Mouse (Mus musculus) bone marrow, adult 2 months (tissue): Measurements from ENCODE around the gene Fyb. TPM values are rescaled to one million over a fixed set of nuclear protein-coding genes. Genes with fewer than 3 reads are reported as not detected.

Source experiments
- H3K27ac ChIP-seq: fragments of 200-500 bp; 2 replicates; pipeline ENCODE4 v1.5.1; 2012; ENCODE audit warnings: low read depth, mild to moderate bottlenecking, control low read depth, inconsistent platforms, low read length; ENCODE audit not compliant: control insufficient read depth, poor library complexity, insufficient read depth
- H3K4me1 ChIP-seq: fragments of 200-500 bp; 2 replicates; pipeline ENCODE4 v1.6.1; 2011; ENCODE audit warnings: low read length; ENCODE audit not compliant: control insufficient read depth, insufficient read depth
- H3K4me3 ChIP-seq: fragments of 200-500 bp; replicated peaks from 2 replicates; pipeline ENCODE3; 2011; ENCODE audit warnings: mild to moderate bottlenecking, low read depth, low read length, control low read depth; ENCODE audit not compliant: control insufficient read depth
- CTCF ChIP-seq: fragments of 200-500 bp; IDR thresholded peaks from 2 replicates; pipeline ENCODE4 v1.5.1; 2011; ENCODE audit warnings: low read length, control low read depth; ENCODE audit not compliant: control insufficient read depth, insufficient read depth
- POLR2A ChIP-seq: fragments of 200-500 bp; IDR thresholded peaks from 2 replicates; pipeline ENCODE4 v1.6.1; 2011; ENCODE audit warnings: low read depth, mild to moderate bottlenecking, control low read depth, low read length, borderline replicate concordance; ENCODE audit not compliant: control insufficient read depth
- WGBS: fragments of 180-500 bp; shearing (Covaris S2); methylation state at CpG from one replicate; pipeline ENCODE4 v1.1.7; 2018; 5-methylcytosine and 5-hydroxymethylcytosine counted together
- polyA plus RNA-seq: library from polyadenylated mRNA; stranded (reverse); fragments of >200 nt; gene quantifications from 2 replicates; pipeline ENCODE4 v1.2.4, GENCODE M21; 2011; ENCODE audit warnings: low replicate concordance; ENCODE audit not compliant: missing spikeins, insufficient read depth, insufficient read length

Gene Fyb
- polyA plus RNA-seq = 54.6 and 126 TPM in 2 replicates

- 3% methylated on average over 8 of the region's 8 CpGs for WGBS
- Histone ChIP-seq H3K27ac (peak within 1 kb of the TSS; percentile 54), H3K4me3 (peak within 1 kb of the TSS; percentile 60), H3K4me1 (peaks cover 2% of the 10 kb centered on the region)
- TF ChIP-seq POLR2A = no peak
- TF ChIP-seq CTCF = no peak
Measured at GRCm38 (mm10) chr15:6522653-6523167, at the start of gene Fyb. Fyb (plus strand) TSS chr15:6522853.

- WGBS = 65% methylated on average over 3 of the region's 3 CpGs
- Histone ChIP-seq H3K4me1 (no peaks in the 10 kb centered on the region), H3K27ac (no peak overlapping the region), H3K4me3 (no peak overlapping the region)
- TF ChIP-seq POLR2A (no peak), CTCF (no peak)
Measured at GRCm38 (mm10) chr15:6483561-6483960, 39.1 kb upstream of the Fyb start.

GRCm38 (mm10) chr15:6492386-6492785 lies 30.3 kb upstream of the Fyb start:
- TF ChIP-seq POLR2A = no peak
- TF ChIP-seq CTCF = no peak
- Histone ChIP-seq H3K4me1 (no peaks in the 10 kb centered on the region), H3K4me3 (no peak overlapping the region), H3K27ac (no peak overlapping the region)
- 86% methylated on average over 2 of the region's 2 CpGs for WGBS

- Histone ChIP-seq H3K4me3 (no peak overlapping the region), H3K4me1 (peaks cover 1% of the 10 kb centered on the region; the same call in 1 of the 2 replicates), H3K27ac (no peak overlapping the region)
- WGBS = 81% methylated on average over 10 of the region's 10 CpGs
- TF ChIP-seq POLR2A (no peak), CTCF (no peak)
Measured at GRCm38 (mm10) chr15:6498396-6499070, 24.1 kb upstream of the Fyb start.

- 7% methylated on average over 1 of the region's 1 CpGs for WGBS
- TF ChIP-seq POLR2A (no peak), CTCF (0 out of 2 replicates have a peak, but pooled peaks have one; percentile 25)
- Histone ChIP-seq H3K27ac (no peak overlapping the region), H3K4me1 (peaks cover 1% of the 10 kb centered on the region; the same call in 1 of the 2 replicates), H3K4me3 (no peak overlapping the region)
Measured at GRCm38 (mm10) chr15:6500787-6501186, 21.9 kb upstream of the Fyb start.

- H3K4me3 ChIP-seq = no peak overlapping the region
- TF ChIP-seq POLR2A = no peak
- no peak for TF ChIP-seq CTCF
- no peak overlapping the region for H3K27ac ChIP-seq
- 71% methylated on average over 1 of the region's 1 CpGs for WGBS
- H3K4me1 ChIP-seq = no peaks in the 10 kb centered on the region; the same call in 1 of the 2 replicates
Measured at GRCm38 (mm10) chr15:6517525-6517924, 5.1 kb upstream of the Fyb start.

GRCm38 (mm10) chr15:6519417-6520255 lies 3.0 kb upstream of the Fyb start:
- H3K27ac ChIP-seq = 0 out of 2 replicates have a peak overlapping the region, but pooled peaks have one; percentile 14
- peaks cover 2% of the 10 kb centered on the region for H3K4me1 ChIP-seq
- WGBS = 19% methylated on average over 19 of the region's 19 CpGs
- TF ChIP-seq POLR2A (no peak), CTCF (no peak)
- H3K4me3 ChIP-seq = no peak overlapping the region

GRCm38 (mm10) chr15:6520505-6521155 lies 2.0 kb upstream of the Fyb start:
- H3K4me3 ChIP-seq = no peak overlapping the region
- TF ChIP-seq POLR2A (no peak), CTCF (no peak)
- 16% methylated on average over 10 of the region's 10 CpGs for WGBS
- H3K4me1 ChIP-seq = peaks cover 2% of the 10 kb centered on the region
- H3K27ac ChIP-seq = no peak overlapping the region
